13 mouse cellular contexts compared by ENCODE assay signal in the genomic region with DNA sequence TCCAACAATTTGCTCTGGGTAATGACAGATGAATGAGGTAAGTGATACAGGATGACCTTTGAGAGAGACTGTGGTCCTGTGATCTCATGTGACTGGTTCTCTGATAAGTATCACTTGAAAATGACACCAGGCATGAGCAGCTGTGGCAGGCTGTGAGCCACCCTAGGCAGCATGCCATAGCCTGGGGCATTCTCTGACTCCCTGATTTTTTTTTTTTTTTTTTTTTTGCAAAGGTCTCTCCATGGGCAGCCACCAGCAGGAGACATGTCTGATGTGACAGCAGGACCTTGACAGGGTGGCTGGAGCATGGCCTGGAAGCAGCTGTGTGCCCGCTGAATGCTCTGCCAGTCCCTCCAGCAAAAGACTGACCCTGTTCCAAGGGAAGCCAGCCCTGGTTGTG.
A peak's percentile ranks its signal among the peaks of the same experiment; 100 is the strongest.
DNase-seq lines count a peak whose midpoint lies in the region; ATAC-seq lines count a peak whose summit lies in the region.
"Had no signal": no experiment of that assay in that cellular context is flagged by ENCODE, and none has a peak within 500 bp of the region (broad histone marks: within the 10 kb centered on the region; RNA-seq: fewer than 3 reads in every experiment).

No protein-coding gene starts in this region.

- H3K4me2 ChIP-seq in embryonic facial prominence, embryonic 14.5 days (ENCODE audit: low read depth, low read length) = no peak overlapping the region
- H3K4me2 ChIP-seq: hindbrain, embryonic 12.5 days; neural tube, embryonic 13.5 days; stomach, embryonic 15.5 days had no signal

- no peaks in the 10 kb centered on the region for H3K9me3 ChIP-seq in embryonic facial prominence, embryonic 14.5 days (ENCODE audit: control insufficient read depth, low read length)
- H3K9me3 ChIP-seq in embryonic facial prominence, embryonic 10.5 days = no peaks in the 10 kb centered on the region
- H3K9me3 ChIP-seq: hindbrain, embryonic 12.5 days; neural tube, embryonic 13.5 days; stomach, embryonic 15.5 days had no signal

- no peaks in the 10 kb centered on the region for H3K4me1 ChIP-seq in embryonic facial prominence, embryonic 14.5 days (ENCODE audit: control insufficient read depth, insufficient read depth, low read length)
- 0 out of 2 replicates have a peak, but pooled peaks cover 4% of the 10 kb centered on the region for H3K4me1 ChIP-seq in embryonic facial prominence, embryonic 10.5 days
- H3K4me1 ChIP-seq: hindbrain, embryonic 12.5 days; stomach, embryonic 15.5 days had no signal

- H3K4me3 ChIP-seq in embryonic facial prominence, embryonic 14.5 days (ENCODE audit: low read depth, low read length) = no peak overlapping the region
- H3K4me3 ChIP-seq in embryonic facial prominence, embryonic 10.5 days = no peak overlapping the region
- H3K4me3 ChIP-seq: hindbrain, embryonic 12.5 days; neural tube, embryonic 13.5 days; stomach, embryonic 15.5 days had no signal

- no peak overlapping the region for H3K9ac ChIP-seq in embryonic facial prominence, embryonic 14.5 days (ENCODE audit: low read depth, low read length)
- H3K9ac ChIP-seq: hindbrain, embryonic 12.5 days; neural tube, embryonic 13.5 days; stomach, embryonic 15.5 days had no signal

- intact Hi-C loops in heart, postnatal 10 days (cut with DNase I) = loop anchor here (2.0 to 5.0 kb wide), 2 partner anchors 63 to 117 kb away; partner anchors contain the start of gene Vldlr
- intact Hi-C loops in left cerebral cortex, postnatal 36 days (cut with DNase I) = no loop called here

- ATAC-seq in embryonic facial prominence, embryonic 14.5 days (ENCODE audit: low read depth) = peak; percentile 30; the same call in 1 of the 2 replicates
- no peak for ATAC-seq in monocyte, adult 5-6 weeks (replicated peaks; ENCODE audit: insufficient number of reproducible peaks, low FRiP score, low TSS enrichment, poor library complexity, severe bottlenecking)

- no peaks in the 10 kb centered on the region for H3K27me3 ChIP-seq in embryonic facial prominence, embryonic 14.5 days (replicated peaks; ENCODE audit: control insufficient read depth, insufficient read depth, low read length)
- H3K27me3 ChIP-seq in embryonic facial prominence, embryonic 10.5 days (replicated peaks; ENCODE audit: low read depth, poor library complexity, severe bottlenecking) = no peaks in the 10 kb centered on the region
- H3K27me3 ChIP-seq: hindbrain, embryonic 12.5 days; neural tube, embryonic 13.5 days; stomach, embryonic 15.5 days had no signal

- H3K36me3 ChIP-seq in embryonic facial prominence, embryonic 14.5 days (ENCODE audit: control insufficient read depth, insufficient read depth, low read length) = no peaks in the 10 kb centered on the region
- H3K36me3 ChIP-seq in embryonic facial prominence, embryonic 10.5 days (replicated peaks) = no peaks in the 10 kb centered on the region
- H3K36me3 ChIP-seq: hindbrain, embryonic 12.5 days; neural tube, embryonic 13.5 days; stomach, embryonic 15.5 days had no signal

- DNase-seq in embryonic facial prominence, embryonic 14.5 days (ENCODE audit: low spot score) = no peak
- DNase-seq in embryonic facial prominence, embryonic 10.5 days (ENCODE audit: low spot score) = no peak
- peak; percentile 56 for DNase-seq in Muller cell, postnatal 12 days (ENCODE audit: inconsistent ontology term)
- peak; percentile 68 to 77 for DNase-seq in heart, adult 18-20 months
- peak; percentile 81 to 86 for DNase-seq in heart, postnatal 10 days
- DNase-seq in thymus, postnatal 4 days = no peak
- no peak for DNase-seq in left cerebral cortex, postnatal 36 days (ENCODE audit: low spot score in 2 of 2)
- DNase-seq: midbrain, embryonic 14.5 days; right cerebral cortex, postnatal 14 days had no signal

- 79% methylated on average over 1 of the region's 1 CpGs for WGBS in embryonic facial prominence, embryonic 14.5 days
- 93% methylated on average over 1 of the region's 1 CpGs for WGBS in embryonic facial prominence, embryonic 10.5 days

- H3K27ac ChIP-seq in embryonic facial prominence, embryonic 14.5 days (replicated peaks; ENCODE audit: low read depth, low read length) = no peak overlapping the region
- no peak overlapping the region for H3K27ac ChIP-seq in embryonic facial prominence, embryonic 10.5 days (replicated peaks)
- H3K27ac ChIP-seq: hindbrain, embryonic 12.5 days; neural tube, embryonic 13.5 days; stomach, embryonic 15.5 days had no signal

Comparison
In these comparisons a context has a peak if more than half of its experiments do, and no peak if none do; other contexts are left out.
1. DNase-seq: peak in Muller cell, postnatal 12 days (single experiment), heart, adult 18-20 months (2 of 2) and heart, postnatal 10 days (2 of 2); none in embryonic facial prominence, embryonic 14.5 days (single experiment), embryonic facial prominence, embryonic 10.5 days (single experiment), thymus, postnatal 4 days (single experiment) and left cerebral cortex, postnatal 36 days (0 of 2).